Mouse (Mus musculus) central nervous system, embryonic 11.5 days (tissue): Measurements from ENCODE around the gene Lrrc20. TPM values are rescaled to one million over a fixed set of nuclear protein-coding genes. Genes with fewer than 3 reads are reported as not detected.

Experiments
- polyA plus RNA-seq: library from polyadenylated mRNA; depleted of rRNA; stranded (reverse); fragments of >200 nt; gene quantifications from 2 replicates; pipeline ENCODE4 v1.2.3, GENCODE M21; 2012; rRNA removed

Gene Lrrc20
- 10.0 and 13.0 TPM in 2 replicates for polyA plus RNA-seq

GRCm38 (mm10) chr10:61475594-61476439 lies at the start of gene Lrrc20:
Lrrc20 (plus strand) TSS chr10:61475801.

GRCm38 (mm10) chr10:61452645-61453044 lies 23.0 kb upstream of the Lrrc20 start, which contains the start of gene Eif4ebp2:
Eif4ebp2 (minus strand) TSS chr10:61452661.

Other genes starting within 250 kb of the Lrrc20 start
- 1.0 and 1.3 TPM in 2 replicates for gene Adamts14, start 202.4 kb upstream of the Lrrc20 start, polyA plus RNA-seq
- gene Prf1, start 178.0 kb upstream of the Lrrc20 start, polyA plus RNA-seq, result not detected in 2 replicates
- gene Pald1, start 92.3 kb upstream of the Lrrc20 start, polyA plus RNA-seq, result 20.6 and 25.6 TPM in 2 replicates
- 0.15 and 0.25 TPM in 2 replicates for gene Nodal, start 57.8 kb upstream of the Lrrc20 start, polyA plus RNA-seq
- 50.4 and 65.5 TPM in 2 replicates for gene Eif4ebp2, start 23.1 kb upstream of the Lrrc20 start, polyA plus RNA-seq
- gene Npffr1, start 119.7 kb downstream of the Lrrc20 start, polyA plus RNA-seq, result 0.05 and 0.12 TPM in 2 replicates
- 167 and 272 TPM in 2 replicates for gene Ppa1, start 172.8 kb downstream of the Lrrc20 start, polyA plus RNA-seq
- gene Sar1a, start 204.5 kb downstream of the Lrrc20 start, polyA plus RNA-seq, result 110 and 137 TPM in 2 replicates
- gene Tysnd1, start 219.7 kb downstream of the Lrrc20 start, polyA plus RNA-seq, result 34.4 and 45.3 TPM in 2 replicates
- gene Aifm2, start 239.5 kb downstream of the Lrrc20 start, polyA plus RNA-seq, result 9.3 and 9.6 TPM in 2 replicates